Mouse (Mus musculus): ENCODE measurements around the gene Arhgap35.

DNA sequence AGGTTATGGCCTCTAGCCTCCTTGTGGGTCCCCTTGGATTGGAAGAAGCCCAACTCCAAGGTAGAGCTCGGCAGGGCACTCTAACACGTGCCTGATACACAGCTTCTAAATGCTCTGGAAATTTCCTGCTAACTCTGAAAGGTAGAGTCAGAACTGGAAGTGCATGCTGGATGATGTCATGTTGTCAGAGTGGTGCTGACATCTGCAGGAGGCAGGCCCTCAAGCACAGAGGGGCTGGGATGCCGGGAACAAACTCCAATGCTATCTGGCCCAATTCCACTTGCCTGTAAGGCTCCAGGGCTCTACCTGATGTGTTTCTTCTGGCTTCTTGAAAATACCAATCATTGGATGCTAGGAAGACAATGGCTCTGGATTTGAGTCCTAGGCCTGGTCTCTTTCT, 89.3 kb downstream of the Arhgap35 start:
- TF ChIP-seq CTCF (IDR thresholded peaks at IDR 0.05; ENCODE audit: borderline replicate concordance, control insufficient read depth, extremely low read depth, insufficient read depth, low read length, poor library complexity), result no peak
- TF ChIP-seq POLR2A (IDR thresholded peaks at IDR 0.05; ENCODE audit: control insufficient read depth, extremely low read depth, insufficient read depth, low read length, poor library complexity), result no peak

All from thymus, adult 2 months (tissue).